Mouse (Mus musculus) kidney, postnatal 0 days (tissue): Measurements from ENCODE around the gene Myo3b. TPM values are rescaled to one million over a fixed set of nuclear protein-coding genes. Genes with fewer than 3 reads are reported as not detected.
A peak's percentile ranks its signal among the peaks of the same experiment; 100 is the strongest.

Experiments
- ATAC-seq: fragments of 200-750 bp; cut with Nextera tagmentation; replicated peaks from 2 replicates; pipeline ENCODE4 v1.8.0; 2017; ENCODE audit warnings: low read depth, moderate number of reproducible peaks, moderate TSS enrichment, moderate library complexity; ENCODE audit not compliant: low FRiP score
- DNase-seq: peaks from one replicate; pipeline ENCODE4 v3.0.0-alpha.2; 2016; ENCODE audit warnings: low spot score
- H3K27ac ChIP-seq: fragments of 300-500 bp; sonication (generic); 2 replicates; pipeline ENCODE4 v1.5.1; 2014; ENCODE audit warnings: mild to moderate bottlenecking
- H3K27me3 ChIP-seq: fragments of 300-500 bp; sonication (generic); 2 replicates; pipeline ENCODE4 v1.6.1; 2014; ENCODE audit warnings: low read length, mixed read lengths; ENCODE audit not compliant: insufficient read depth
- H3K36me3 ChIP-seq: fragments of 300-500 bp; sonication (generic); 2 replicates; pipeline ENCODE4 v1.6.1; 2014; ENCODE audit warnings: low read length, mixed read lengths; ENCODE audit not compliant: insufficient read depth
- H3K4me1 ChIP-seq: fragments of 300-500 bp; sonication (generic); replicated peaks from 2 replicates; pipeline ENCODE4 v1.6.1; 2014; ENCODE audit warnings: antibody characterized with exemption, low read length, mixed read lengths; ENCODE audit not compliant: insufficient read depth
- H3K4me2 ChIP-seq: fragments of 300-500 bp; sonication (generic); 2 replicates; pipeline ENCODE4 v1.6.1; 2014; ENCODE audit warnings: mild to moderate bottlenecking, low read length, moderate library complexity, mixed read lengths
- H3K4me3 ChIP-seq: fragments of 300-500 bp; sonication (generic); replicated peaks from 2 replicates; pipeline ENCODE4 v1.5.1; 2014; ENCODE audit warnings: low read depth, low read length
- H3K9ac ChIP-seq: fragments of 300-500 bp; sonication (generic); 2 replicates; pipeline ENCODE4 v1.6.1; 2014; ENCODE audit warnings: low read depth, low read length
- H3K9me3 ChIP-seq: fragments of 300-500 bp; sonication (generic); replicated peaks from 2 replicates; pipeline ENCODE4 v1.6.1; 2016; ENCODE audit warnings: low read length, inconsistent platforms, mixed read lengths
- CTCF ChIP-seq: IDR thresholded peaks from 2 replicates; pipeline ENCODE4 v1.5.1; 2016; ENCODE audit warnings: antibody characterized with exemption, low read depth, mild to moderate bottlenecking, moderate library complexity
- WGBS: fragments of 180-500 bp; shearing (Covaris S2); extraction: QIAGEN DNeasy Blood & Tissue Kit; methylation state at CpG from one replicate; pipeline ENCODE4 v1.1.7; 2014; 5-methylcytosine and 5-hydroxymethylcytosine counted together
- polyA plus RNA-seq: library from polyadenylated mRNA; unstranded; fragments of >200 nt; fragmentation: Nextera tagmentation; extraction: Ambion mirVana; gene quantifications from 2 replicates; pipeline ENCODE4 v1.2.1, GENCODE M21; 2015

Gene Myo3b
- polyA plus RNA-seq, 1 experiment from 2014 or later = 1.3 TPM

GRCm38 (mm10) chr2:70318861-70319555 is 280.1 kb downstream of the Myo3b start:
- no peak overlapping the region for H3K4me3 ChIP-seq
- DNase-seq (no peak), ATAC-seq (no peak)
- no peak overlapping the region for H3K4me2 ChIP-seq
- no peak for TF ChIP-seq CTCF
- 57% methylated on average over 5 of the region's 5 CpGs for WGBS
- H3K4me1 ChIP-seq = 0 out of 2 replicates have a peak, but pooled peaks cover 14% of the 10 kb centered on the region
- no peak overlapping the region for H3K27ac ChIP-seq
- H3K36me3 ChIP-seq = no peaks in the 10 kb centered on the region
- H3K9ac ChIP-seq = no peak overlapping the region
- H3K27me3 ChIP-seq = no peaks in the 10 kb centered on the region
- H3K9me3 ChIP-seq = no peaks in the 10 kb centered on the region

- WGBS = 18% methylated on average over 9 of the region's 9 CpGs
- peak; percentile 79 for DNase-seq
- Histone ChIP-seq H3K4me2 (peak overlapping the region; percentile 18; the same call in 1 of the 2 replicates), H3K27ac (no peak overlapping the region), H3K9me3 (no peaks in the 10 kb centered on the region), H3K4me1 (0 out of 2 replicates have a peak, but pooled peaks cover 14% of the 10 kb centered on the region), H3K36me3 (no peaks in the 10 kb centered on the region), H3K9ac (no peak overlapping the region), H3K4me3 (no peak overlapping the region), H3K27me3 (no peaks in the 10 kb centered on the region)
- TF ChIP-seq CTCF = no peak
- ATAC-seq = peak; percentile 46; the same call in 1 of the 2 replicates
Observed at GRCm38 (mm10) chr2:70322767-70323166, 283.8 kb downstream of the Myo3b start.

DNA sequence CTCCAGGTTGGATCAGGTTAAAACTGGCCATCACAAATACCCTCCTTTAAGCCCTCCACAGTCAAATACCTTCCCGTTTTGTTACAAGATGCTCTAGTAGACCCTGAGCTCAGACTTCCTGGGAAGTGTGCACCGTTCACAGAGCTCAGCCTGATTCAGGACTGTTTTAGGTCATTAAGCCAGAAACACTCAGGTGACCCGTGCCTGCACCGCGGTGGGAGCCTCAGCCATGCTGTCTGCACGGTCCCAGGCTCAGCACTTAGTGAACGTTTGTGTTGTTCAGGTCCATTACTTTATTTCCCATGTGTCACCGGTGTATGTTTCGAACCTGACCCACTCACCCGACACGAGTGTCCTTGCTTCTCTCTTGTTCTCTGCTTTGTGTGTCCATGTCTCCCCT is 288.7 kb downstream of the Myo3b start:
- H3K4me2 ChIP-seq = no peak overlapping the region
- H3K27me3 ChIP-seq = no peaks in the 10 kb centered on the region
- H3K27ac ChIP-seq = no peak overlapping the region
- no peak for ATAC-seq
- 0 out of 2 replicates have a peak, but pooled peaks cover 6% of the 10 kb centered on the region for H3K4me1 ChIP-seq
- no peak overlapping the region for H3K9ac ChIP-seq
- H3K4me3 ChIP-seq = no peak overlapping the region
- no peaks in the 10 kb centered on the region for H3K36me3 ChIP-seq
- 40% methylated on average over 11 of the region's 11 CpGs for WGBS
- no peak for TF ChIP-seq CTCF
- no peaks in the 10 kb centered on the region for H3K9me3 ChIP-seq
- DNase-seq = no peak

DNA sequence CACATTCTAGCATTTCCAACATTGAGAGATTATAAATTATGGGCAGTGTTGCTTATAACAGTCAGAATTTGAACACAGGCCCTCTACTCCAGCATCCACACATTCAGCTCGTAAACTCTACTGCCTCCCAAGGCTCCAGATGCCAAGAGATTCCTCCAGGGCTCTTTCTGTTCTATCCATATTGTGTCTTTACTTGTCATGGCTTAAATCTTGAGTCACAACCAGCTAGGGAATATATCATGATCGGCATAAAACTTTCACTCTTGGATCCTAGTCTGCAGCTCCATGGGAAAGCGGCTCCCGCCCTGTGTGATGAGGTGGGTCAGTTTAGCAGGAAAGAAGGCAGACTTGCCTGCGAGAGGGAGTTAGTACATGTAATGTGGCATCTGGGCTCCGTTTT is 294.0 kb downstream of the Myo3b start:
- DNase-seq (no peak), ATAC-seq (no peak)
- Histone ChIP-seq H3K9me3 (no peaks in the 10 kb centered on the region), H3K4me2 (no peak overlapping the region), H3K27ac (no peak overlapping the region), H3K9ac (no peak overlapping the region), H3K27me3 (no peaks in the 10 kb centered on the region), H3K4me1 (peaks cover 11% of the 10 kb centered on the region), H3K4me3 (no peak overlapping the region), H3K36me3 (no peaks in the 10 kb centered on the region)
- WGBS = 87% methylated on average over 6 of the region's 6 CpGs
- TF ChIP-seq CTCF = no peak

GRCm38 (mm10) chr2:70333553-70333952 is 294.6 kb downstream of the Myo3b start:
- Histone ChIP-seq H3K27ac (no peak overlapping the region), H3K4me2 (no peak overlapping the region), H3K36me3 (no peaks in the 10 kb centered on the region), H3K4me3 (no peak overlapping the region), H3K9ac (no peak overlapping the region), H3K9me3 (no peaks in the 10 kb centered on the region), H3K27me3 (no peaks in the 10 kb centered on the region), H3K4me1 (peaks cover 15% of the 10 kb centered on the region)
- DNase-seq (no peak), ATAC-seq (no peak)
- no peak for TF ChIP-seq CTCF
- WGBS = 88% methylated on average over 6 of the region's 6 CpGs

DNA sequence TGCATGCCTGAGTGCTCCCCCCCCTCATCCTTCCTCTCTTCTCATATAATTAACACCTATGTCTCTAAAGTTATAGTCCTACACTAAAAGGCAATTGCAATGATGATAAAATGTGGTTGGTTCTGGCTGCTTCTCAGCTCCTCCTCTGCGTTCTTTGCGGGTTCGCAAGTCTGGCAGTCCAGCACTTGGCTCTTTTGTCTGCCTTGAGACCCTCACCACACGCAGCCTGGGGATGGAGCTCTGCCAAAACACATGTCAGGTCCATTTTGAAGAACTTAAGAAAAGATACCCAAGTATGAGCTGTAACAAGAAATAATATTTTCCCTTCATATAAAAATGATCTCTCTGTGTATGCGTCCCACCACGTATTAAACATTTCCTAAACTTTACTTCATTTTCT is 297.6 kb downstream of the Myo3b start:
- TF ChIP-seq CTCF = no peak

GRCm38 (mm10) chr2:70337208-70337611 is 298.3 kb downstream of the Myo3b start:
- Histone ChIP-seq H3K4me3 (no peak overlapping the region), H3K9ac (no peak overlapping the region), H3K4me2 (peak overlapping the region; percentile 27; the same call in 1 of the 2 replicates), H3K36me3 (no peaks in the 10 kb centered on the region), H3K27me3 (no peaks in the 10 kb centered on the region), H3K9me3 (no peaks in the 10 kb centered on the region), H3K4me1 (peaks cover 15% of the 10 kb centered on the region), H3K27ac (peak overlapping the region; percentile 10; the same call in 1 of the 2 replicates)
- DNase-seq (peak; percentile 73), ATAC-seq (no peak; the same call in 1 of the 2 replicates)
- 0 out of 2 replicates have a peak, but pooled peaks have one; percentile 24 for TF ChIP-seq CTCF
- 12% methylated on average over 7 of the region's 7 CpGs for WGBS

More for the DNA sequence above, 297.6 kb downstream of the Myo3b start:
- no peaks in the 10 kb centered on the region for H3K9me3 ChIP-seq
- no peak for DNase-seq
- 68% methylated on average over 6 of the region's 6 CpGs for WGBS
- no peaks in the 10 kb centered on the region for H3K36me3 ChIP-seq
- H3K4me3 ChIP-seq = no peak overlapping the region
- H3K9ac ChIP-seq = no peak overlapping the region
- H3K27me3 ChIP-seq = no peaks in the 10 kb centered on the region
- 0 out of 2 replicates have a peak overlapping the region, but pooled peaks have one; percentile 13 for H3K27ac ChIP-seq
- H3K4me1 ChIP-seq = peaks cover 15% of the 10 kb centered on the region
- no peak overlapping the region for H3K4me2 ChIP-seq
- ATAC-seq = no peak
